Mouse (Mus musculus) layer of hippocampus, adult 8-10 months (tissue): ENCODE measurements around the gene Gm8653. TPM values are rescaled to one million over a fixed set of nuclear protein-coding genes. Genes with fewer than 3 reads are reported as not detected.
"Not testable (repeated sequence)": the region's sequence is repeated elsewhere in the genome, so short reads cannot be mapped to it uniquely, and the experiment has no call there.

ENCODE experiments used
- DNase-seq, 2 experiments: peaks; one replicate each; pipeline ENCODE4 v3.0.0; 2022; ENCODE audit warnings: low spot score in 2 of 2
- total RNA-seq, 4 experiments: library from RNA; stranded (reverse); gene quantifications; 2 replicates each; pipeline ENCODE4 v1.2.4; 2022

Gm8653 gene
- not detected for total RNA-seq

DNA sequence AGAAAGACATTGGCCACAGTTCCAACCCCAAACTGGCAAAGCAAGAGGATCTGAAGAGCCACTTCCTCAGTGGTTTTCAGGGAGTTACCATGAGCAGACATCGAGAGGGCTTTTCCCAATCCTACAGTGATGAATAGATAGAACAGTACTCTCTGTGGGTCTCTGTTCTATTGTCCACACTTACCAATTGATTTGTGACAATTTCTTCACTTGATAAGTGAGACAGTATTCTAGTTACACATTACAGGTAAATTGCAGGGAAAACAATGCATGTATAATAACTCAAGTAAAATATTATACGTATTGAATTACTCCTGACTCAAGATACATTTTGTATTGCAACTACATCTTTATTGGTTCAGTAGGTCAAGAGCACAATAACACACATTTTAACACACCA is at the start of gene Gm8653:
Gene Gm8653 (minus strand): TSS at position 101 of the 400 bp plus-strand sequence.
- not testable (repeated sequence) for DNase-seq

DNA sequence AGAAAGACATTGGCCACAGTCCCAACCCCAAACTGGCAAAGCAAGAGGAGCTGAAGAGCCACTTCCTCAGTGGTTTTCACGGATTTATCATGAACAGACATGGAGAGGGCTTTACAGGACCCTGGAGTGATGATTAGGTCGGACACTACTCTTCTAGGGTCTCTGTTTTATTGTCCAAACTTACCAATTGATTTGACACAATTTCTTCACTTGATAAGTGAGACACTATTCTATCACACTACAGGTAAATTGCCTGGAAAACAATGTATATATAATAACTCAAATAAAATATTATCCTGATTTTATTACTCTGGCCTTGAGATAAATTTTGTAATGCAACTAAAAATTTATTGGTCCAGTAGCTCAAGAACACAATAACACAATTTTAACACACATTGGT is 28.3 kb upstream of the Gm8653 start, which contains the start of gene Gm8453:
Gene Gm8453 (minus strand): TSS at position 101 of the 400 bp plus-strand sequence.
- DNase-seq = not testable (repeated sequence)

- not testable (repeated sequence) for DNase-seq
These were observed 12.0 kb downstream of the Gm8653 start, which contains the start of gene Vmn1r143 for GRCm38 (mm10) chr7:22189077-22189476. Vmn1r143 (plus strand) TSS chr7:22189377.

DNA sequence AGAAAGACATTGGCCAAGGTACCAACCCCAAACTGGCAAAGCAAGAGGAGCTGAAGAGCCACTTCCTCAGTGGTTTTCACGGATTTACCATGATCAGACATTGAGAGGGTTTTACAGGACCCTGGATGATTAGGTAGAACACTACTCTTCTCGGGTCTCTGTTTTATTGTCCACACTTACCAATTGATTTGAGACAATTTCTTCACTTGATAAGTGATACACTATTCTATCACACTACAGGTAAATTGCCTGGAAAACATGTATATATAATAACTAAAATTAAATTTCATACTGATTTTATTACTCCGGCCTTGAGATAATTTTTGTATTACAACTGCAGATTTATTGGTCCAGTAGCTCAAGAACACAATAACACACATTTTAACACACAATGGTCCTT is 37.1 kb downstream of the Gm8653 start, which contains the start of gene Vmn1r142:
Gene Vmn1r142 (minus strand): TSS at position 101 of the 400 bp plus-strand sequence.
- not testable (repeated sequence) for DNase-seq

Other genes with a start within 250 kb of the Gm8653 start
- gene Vmn1r137, start 206.7 kb downstream of the Gm8653 start, total RNA-seq = not detected
- gene Vmn1r138, start 172.4 kb downstream of the Gm8653 start, total RNA-seq = not detected
- gene Gm6176, start 145.0 kb downstream of the Gm8653 start, total RNA-seq = not detected
- gene Vmn1r139, start 132.2 kb downstream of the Gm8653 start, total RNA-seq = not detected
- gene Gm16451, start 83.0 kb downstream of the Gm8653 start, total RNA-seq = not detected
- not detected for gene Gm10666, start 66.5 kb downstream of the Gm8653 start, total RNA-seq
- not detected for gene Vmn1r142, start 37.2 kb downstream of the Gm8653 start, total RNA-seq
- gene Vmn1r143, start 11.9 kb downstream of the Gm8653 start, total RNA-seq = not detected
- not detected for gene Gm8453, start 28.2 kb upstream of the Gm8653 start, total RNA-seq
- not detected for gene Gm4187, start 128.5 kb upstream of the Gm8653 start, total RNA-seq
- not detected for gene Gm8660, start 169.8 kb upstream of the Gm8653 start, total RNA-seq
- gene Vmn1r148, start 212.3 kb upstream of the Gm8653 start, total RNA-seq = not detected
- gene Vmn1r149, start 237.0 kb upstream of the Gm8653 start, total RNA-seq = not detected